Mouse (Mus musculus) spleen, adult 18-20 months (tissue): Measurements from ENCODE around the gene Ssrp1.

Experiments
- DNase-seq, 2 experiments: peaks; one replicate each; pipeline ENCODE4 v3.0.0; 2022; ENCODE audit warnings: mixed read lengths in 2 of 2

The Ssrp1 gene

GRCm38 (mm10) chr2:85037047-85038026, at the start of gene Ssrp1, which contains the start of gene P2rx3:
Gene Ssrp1, plus strand, starts transcription at chr2:85037234.
Gene P2rx3, minus strand, starts transcription at chr2:85037462.
- peak; percentile 78 to 86 for DNase-seq

GRCm38 (mm10) chr2:84987930-84988329, 49.1 kb upstream of the Ssrp1 start, which contains the start of gene Prg3:
Gene Prg3, plus strand, starts transcription at chr2:84988215.
- DNase-seq, result no peak

GRCm38 (mm10) chr2:84996376-84996775, 40.7 kb upstream of the Ssrp1 start:
- no peak for DNase-seq

DNA sequence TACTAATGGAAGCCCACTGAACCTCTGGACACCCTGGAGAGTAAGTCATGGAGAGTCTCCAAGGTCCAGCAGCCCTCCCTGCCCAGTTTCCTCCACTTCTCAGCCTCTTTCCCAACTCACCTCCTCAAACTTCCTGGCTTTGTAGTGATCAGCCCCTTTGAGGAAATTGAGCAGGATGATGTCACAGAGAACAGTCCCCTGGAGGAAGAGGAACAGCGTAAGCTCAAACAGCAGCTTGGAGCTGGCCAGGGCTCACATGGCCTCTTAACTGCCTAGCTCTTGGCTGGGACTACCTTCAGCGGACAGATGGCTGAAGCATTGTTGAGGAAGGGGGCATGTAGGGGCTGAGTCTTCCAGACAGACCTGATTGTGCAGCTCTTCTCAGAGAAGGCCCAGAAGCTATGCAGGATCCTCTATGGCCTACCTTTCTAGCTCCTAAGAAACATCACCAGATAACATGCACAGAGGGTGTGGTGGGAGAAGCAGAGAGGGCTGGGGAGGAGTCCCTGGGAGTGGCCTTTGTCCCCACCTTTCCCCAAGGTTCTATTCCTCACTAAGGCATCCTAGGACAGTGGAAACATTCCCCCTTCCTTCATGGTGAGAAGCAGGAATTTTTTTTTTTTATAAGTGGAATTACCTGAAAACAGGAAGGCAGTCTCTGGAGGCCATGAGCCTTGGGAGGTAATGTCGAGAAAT, 37.4 kb upstream of the Ssrp1 start:
- DNase-seq, result no peak

DNA sequence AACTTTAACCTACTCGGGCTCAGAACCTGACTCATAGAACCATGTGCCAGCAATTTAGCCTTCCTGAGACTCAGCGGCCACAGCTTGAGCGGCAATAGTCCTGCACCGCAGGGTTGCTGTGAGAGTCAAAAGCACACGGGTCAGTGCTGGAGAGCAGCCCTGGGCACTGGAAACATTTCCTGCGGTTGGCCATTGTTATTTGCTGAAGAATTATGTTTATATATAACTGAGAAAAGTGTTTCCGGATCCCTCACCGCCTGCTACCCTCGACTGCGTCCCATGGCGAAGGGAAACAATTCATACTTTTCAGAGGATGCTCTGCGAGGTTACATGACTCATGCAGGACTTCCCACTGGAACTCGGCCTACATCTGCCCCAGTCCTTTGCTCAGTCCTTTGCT, 35.5 kb upstream of the Ssrp1 start:
- DNase-seq, result no peak

DNA sequence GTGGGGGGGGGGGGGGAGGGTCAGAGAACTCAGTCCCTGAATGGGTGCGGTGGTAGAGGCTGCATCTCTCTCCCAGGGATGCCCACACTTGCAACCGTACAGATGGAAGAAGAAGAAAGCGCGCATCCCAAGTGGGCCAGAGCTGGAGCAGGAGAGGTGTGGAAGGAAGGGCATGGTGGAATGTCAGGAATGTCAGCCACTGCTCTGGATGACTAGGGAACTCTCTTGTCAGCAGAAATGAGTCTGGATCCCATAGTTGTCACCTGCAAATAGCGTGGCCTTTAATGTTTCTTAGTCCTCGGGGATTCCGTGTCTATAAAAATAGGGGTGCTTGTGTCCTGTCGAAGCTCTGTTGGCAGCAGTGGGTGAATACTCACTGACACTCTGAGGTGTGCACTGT, 34.5 kb upstream of the Ssrp1 start:
- DNase-seq, result no peak

- DNase-seq, result no peak
Observed at GRCm38 (mm10) chr2:85004341-85004740, 32.7 kb upstream of the Ssrp1 start.

DNA sequence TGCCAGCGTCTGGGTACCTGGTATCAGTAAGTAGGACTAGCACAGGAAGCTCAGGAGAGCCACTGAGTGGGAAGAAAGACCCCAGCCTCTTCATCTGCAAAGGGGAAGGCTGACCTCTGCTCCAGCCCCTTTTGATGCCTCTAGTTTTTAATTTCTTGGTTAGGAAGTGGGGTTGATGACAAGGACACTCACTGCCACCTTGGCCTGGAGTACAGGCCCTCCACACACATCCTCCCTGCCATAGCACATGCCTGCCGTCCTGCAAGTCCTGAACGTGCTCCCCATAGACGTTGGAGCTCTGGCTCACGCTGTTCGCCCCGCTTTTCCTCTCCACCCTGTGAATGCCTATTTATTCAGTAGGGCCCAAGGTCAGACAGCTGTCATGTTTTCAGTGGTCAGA, 30.4 kb upstream of the Ssrp1 start:
- DNase-seq, result no peak

GRCm38 (mm10) chr2:85007729-85008128, 29.3 kb upstream of the Ssrp1 start:
- DNase-seq, result peak in 1 of 2 experiments; percentile 18

GRCm38 (mm10) chr2:85009212-85009611, 27.8 kb upstream of the Ssrp1 start:
- no peak for DNase-seq

GRCm38 (mm10) chr2:85011906-85012604, 25.0 kb upstream of the Ssrp1 start:
- DNase-seq, result no peak

- DNase-seq, result no peak
Observed at GRCm38 (mm10) chr2:85012679-85013078, 24.4 kb upstream of the Ssrp1 start.

GRCm38 (mm10) chr2:85013826-85014587, 23.0 kb upstream of the Ssrp1 start:
- DNase-seq, result no peak

DNA sequence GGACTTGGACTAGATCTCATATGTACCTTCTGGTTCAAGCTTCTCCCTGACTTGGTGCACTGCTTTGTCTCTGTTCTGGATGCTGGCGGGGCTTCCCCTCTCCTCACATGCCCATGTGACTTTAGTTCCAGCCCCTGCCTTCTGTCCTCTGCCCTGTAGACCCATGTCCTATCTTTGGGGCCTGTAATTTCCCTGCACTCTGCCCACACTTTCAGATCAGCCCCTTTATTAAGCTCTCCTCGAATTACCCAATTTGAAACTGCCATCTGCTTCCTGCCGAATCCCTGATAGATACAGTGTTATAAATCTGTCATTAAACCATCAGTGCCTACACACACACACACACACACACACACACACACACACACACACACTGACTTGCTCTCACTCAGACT, 22.4 kb upstream of the Ssrp1 start:
- no peak for DNase-seq

DNA sequence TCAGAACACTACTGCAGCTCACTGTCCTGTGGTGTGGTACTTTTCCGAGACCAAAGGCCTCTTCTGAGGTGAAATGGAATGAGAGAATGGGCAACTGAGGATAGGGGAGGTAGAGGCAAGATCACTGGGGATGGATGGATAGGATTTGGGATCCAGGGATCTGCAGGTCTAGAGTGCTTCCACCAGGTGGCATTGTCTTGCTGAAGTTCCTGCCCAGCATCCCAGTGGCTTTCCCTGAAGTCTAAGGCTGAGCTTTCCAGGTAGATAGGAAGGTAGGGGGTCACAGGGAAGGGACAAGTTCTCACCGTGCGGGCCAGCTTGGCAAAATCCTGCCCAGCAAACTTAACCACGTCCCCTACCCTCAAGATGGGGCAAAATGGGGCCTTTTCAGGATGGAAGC, 15.0 kb upstream of the Ssrp1 start:
- DNase-seq, result no peak

- no peak for DNase-seq
Observed at GRCm38 (mm10) chr2:85026178-85026577, 10.9 kb upstream of the Ssrp1 start.

DNA sequence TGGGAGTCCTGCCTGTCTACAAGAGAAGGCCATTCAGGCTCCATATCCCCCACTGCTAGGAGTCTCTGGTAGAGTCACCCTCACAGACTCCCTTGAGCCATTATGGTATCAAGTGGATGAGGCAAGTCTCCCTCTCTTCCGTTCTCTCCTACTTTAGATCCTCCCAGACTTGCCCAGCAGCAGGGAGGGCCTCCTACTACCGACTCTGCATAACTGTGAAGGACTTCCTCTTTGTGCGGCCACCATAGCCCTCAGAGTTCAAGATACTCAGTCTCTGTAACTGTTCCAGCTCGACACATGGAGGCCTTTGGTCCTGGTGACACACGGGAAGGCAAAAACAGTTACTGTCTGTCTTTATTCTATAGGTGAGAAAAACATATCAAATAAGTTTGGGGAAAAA, 9.8 kb upstream of the Ssrp1 start:
- no peak for DNase-seq

GRCm38 (mm10) chr2:85029897-85030296, 7.1 kb upstream of the Ssrp1 start:
- DNase-seq, result no peak

GRCm38 (mm10) chr2:85030989-85031388, 6.0 kb upstream of the Ssrp1 start:
- DNase-seq, result no peak

GRCm38 (mm10) chr2:85033121-85033520, 3.9 kb upstream of the Ssrp1 start:
- no peak for DNase-seq

DNA sequence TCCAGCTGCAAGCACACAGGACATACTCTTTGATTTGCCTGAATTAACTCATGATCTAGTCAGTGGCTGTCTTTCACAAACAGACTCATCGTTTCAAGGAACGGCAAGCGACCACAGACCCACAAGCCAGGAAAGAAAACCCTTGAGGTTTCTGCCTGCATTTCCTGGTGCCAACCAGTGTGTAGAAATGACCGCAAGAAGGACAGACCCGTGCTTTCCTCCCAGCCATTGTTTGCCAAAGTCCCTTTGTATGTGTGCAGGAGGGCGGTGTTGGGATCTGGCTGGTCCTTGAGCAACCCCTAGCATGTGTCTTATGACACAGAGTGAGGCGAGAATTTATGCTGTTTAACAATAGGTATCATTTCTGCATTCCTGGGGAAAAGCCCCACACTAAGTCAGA, 2.9 kb upstream of the Ssrp1 start:
- DNase-seq, result no peak

- no peak for DNase-seq
Observed at GRCm38 (mm10) chr2:85036507-85037046, 457 bp upstream of the Ssrp1 start.
